Mouse (Mus musculus) urinary bladder, adult 18-20 months (tissue): ENCODE measurements around the gene Catsperg1.
"Not testable (repeated sequence)": the region's sequence is repeated elsewhere in the genome, so short reads cannot be mapped to it uniquely, and the experiment has no call there.

Source experiments
- DNase-seq, 2 experiments: peaks; one replicate each; pipeline ENCODE4 v3.0.0; 2022; ENCODE audit warnings: low spot score in 2 of 2, mixed read lengths in 2 of 2

The Catsperg1 gene

DNA sequence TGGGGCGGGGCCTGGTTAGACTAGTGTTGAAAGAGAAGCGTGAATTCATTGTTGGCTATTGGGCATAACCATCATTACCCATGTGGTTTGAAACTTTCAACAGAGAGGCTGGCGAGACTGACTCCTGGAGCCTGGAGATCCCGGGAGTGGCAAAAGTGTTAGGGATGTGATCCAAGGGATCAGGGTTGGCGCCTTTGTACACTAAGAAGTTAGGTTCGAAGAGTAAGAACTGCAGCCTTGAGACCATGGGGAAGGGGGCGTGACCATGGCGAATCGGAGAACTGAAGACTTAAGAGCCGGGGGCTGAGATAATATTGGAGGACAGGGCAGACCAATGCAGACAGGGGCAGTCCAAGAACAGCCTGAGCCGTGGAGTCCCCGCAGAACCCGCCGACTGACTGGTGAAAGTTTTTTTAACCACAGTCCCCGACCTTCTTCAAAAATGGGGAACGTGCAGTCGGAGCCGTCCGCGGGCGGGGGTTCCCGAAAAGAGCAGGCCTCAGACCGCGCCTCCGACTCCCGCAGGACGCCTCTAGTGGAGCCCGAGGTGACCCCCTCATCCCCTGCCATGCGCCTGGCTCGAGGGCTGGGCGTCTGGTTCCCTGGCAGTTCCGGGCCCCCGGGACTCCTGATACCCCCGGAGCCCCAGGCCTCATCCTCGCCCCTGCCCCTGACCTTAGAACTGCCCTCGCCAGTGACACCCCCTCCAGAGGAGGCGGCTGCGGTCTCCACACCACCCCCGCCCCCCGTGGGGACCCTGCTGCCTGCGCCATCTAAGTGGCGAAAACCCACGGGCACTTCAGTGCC lies 42.9 kb downstream of the Catsperg1 start:
- no peak for DNase-seq

DNA sequence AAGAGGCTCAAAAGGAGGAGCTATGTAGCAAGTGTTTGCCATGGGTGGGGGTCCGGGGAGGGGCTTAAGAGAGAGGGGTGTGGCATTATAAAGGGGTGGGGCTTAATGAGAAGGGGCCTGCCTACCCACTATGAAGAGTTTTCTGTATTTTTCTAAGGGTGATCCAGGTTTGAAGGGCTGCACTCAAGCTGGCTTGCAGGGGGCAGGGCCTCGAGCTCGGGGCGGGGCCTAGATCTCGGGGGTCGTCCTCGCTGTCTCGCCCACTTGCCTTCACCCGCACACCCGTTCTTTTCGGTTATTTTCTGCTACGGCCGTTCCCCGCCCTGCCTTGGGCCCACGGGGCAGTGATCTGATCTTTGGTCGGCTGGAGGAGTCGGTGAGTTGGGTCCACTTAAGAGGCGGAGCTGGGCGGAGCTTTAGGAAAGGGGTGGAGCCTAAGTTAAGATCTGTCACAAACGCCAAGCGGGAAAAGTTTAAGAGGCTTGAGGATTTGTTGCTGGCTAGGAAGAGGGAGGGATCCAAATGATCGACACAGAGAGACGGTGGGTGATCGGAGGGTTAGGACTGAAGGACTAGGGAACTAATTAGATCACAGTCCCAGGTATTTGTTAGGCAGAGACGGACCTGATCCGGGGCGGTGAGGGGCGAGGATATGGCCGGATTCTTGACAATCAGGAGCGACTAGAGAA lies 43.6 kb downstream of the Catsperg1 start, which contains the start of the genes Ggn and Spred3:
Gene Ggn (plus strand): TSS at position 145 of the 689 bp plus-strand sequence.
Gene Spred3 (minus strand): TSS at position 346 of the 689 bp plus-strand sequence.
- DNase-seq, result peak; percentile 69 to 83

DNA sequence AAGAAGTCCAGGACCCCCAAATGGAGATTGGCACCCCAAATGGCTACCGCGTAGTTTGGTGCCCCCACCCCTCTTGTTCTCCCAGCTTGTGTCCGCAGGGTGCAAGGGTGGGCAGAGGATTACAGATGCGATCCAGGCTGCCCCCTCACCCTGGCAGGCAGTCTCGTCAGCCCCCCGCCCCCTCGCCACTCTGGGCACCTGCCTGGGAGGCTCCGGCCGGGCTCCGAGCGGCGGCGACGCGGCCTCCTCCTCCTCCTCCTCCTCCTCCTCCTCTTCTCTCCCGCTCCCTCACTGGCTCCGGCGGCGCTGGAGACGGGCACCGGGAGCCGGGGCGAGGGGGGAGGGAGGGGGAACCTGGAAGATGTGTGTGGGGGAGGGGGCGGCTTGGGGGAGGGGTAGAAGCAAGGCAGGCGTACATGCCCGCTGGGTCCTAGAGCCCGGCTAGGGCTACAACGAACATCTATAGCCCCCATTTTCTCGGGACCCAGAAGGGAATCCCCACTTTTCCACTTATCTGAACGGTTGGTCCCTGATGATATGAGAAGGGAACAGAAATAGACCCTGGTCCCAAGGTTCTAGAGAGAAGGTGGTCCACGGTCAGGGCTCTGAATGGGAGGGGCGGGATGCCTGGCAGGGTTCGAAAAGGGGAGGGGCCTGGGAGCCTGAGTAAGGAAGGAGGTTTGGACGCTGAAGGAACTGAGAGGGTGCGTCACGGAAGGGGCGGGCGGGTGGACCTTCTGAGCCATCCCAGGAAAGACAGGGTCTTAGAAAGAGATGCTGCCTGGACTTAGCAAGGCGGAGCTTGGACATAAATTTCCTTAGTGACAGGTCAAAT lies 44.4 kb downstream of the Catsperg1 start:
- peak; percentile 44 to 72 for DNase-seq

DNA sequence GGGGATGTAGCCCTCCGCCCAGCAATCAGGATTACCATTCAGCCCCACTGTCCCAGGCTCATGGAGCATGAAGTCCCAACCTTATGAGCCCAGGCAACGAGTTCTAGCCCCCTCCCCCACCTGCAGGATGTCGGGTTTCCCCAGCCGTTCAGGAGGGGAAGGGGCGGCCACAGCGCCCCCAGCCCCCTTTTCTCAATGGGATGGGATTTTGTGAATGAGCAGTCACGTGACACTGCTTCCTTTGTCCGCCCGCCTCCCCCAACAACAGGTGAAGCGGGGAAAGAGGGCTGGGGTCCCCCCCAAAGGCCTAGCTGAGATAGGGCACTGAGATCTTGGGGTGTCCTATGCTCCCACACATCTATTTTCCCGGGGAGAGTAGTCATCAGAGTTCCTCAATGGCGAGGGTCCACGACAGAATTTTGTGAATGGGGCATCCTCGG lies 45.0 kb downstream of the Catsperg1 start:
- no peak for DNase-seq

DNA sequence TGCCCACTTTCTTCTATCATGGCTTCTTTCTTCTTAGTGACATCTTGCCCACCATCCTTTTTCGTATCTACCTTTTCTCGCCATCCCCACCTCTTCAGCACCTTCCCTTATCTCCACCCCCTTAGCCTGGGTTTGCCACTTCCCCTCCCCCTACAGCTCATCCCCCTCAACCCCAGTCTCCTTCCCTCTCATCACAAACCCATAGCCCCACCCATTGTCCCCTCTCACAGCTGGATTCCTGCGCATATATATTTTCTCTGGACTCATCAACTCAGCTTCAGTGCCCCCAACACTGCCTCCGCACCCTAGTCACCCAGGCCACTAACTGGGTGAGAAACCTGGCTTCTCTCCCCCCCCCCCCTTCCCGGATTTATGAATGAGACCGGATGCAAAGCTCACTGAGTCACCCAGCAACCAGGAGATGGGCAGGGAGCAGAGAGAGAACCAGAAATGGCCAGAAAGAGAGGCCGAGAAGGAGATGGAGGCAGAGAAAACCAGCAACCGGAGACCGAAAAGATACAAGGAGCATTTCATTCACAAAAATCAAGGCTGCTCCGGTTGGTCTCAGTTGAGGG lies 45.6 kb downstream of the Catsperg1 start:
- no peak for DNase-seq

DNA sequence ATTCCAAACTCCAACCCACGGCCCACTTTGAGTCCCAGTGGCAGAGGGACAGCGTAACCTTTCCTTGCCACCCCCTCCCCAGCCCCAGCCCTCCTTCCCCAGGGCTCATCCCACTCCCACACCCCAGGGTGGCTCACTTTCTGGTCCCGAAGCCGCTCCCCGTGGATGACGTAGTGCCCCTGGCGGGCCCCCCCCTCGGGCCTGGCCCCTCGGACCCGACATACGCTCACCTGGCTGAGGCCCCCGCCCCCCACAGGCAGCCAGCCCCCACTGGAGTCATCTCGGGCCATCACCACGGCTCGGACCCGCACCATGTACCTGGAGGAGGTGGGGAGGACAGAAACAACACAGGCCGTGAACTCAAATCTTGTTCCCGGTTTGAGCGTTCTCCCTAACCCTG lies 46.2 kb downstream of the Catsperg1 start:
- no peak for DNase-seq

DNA sequence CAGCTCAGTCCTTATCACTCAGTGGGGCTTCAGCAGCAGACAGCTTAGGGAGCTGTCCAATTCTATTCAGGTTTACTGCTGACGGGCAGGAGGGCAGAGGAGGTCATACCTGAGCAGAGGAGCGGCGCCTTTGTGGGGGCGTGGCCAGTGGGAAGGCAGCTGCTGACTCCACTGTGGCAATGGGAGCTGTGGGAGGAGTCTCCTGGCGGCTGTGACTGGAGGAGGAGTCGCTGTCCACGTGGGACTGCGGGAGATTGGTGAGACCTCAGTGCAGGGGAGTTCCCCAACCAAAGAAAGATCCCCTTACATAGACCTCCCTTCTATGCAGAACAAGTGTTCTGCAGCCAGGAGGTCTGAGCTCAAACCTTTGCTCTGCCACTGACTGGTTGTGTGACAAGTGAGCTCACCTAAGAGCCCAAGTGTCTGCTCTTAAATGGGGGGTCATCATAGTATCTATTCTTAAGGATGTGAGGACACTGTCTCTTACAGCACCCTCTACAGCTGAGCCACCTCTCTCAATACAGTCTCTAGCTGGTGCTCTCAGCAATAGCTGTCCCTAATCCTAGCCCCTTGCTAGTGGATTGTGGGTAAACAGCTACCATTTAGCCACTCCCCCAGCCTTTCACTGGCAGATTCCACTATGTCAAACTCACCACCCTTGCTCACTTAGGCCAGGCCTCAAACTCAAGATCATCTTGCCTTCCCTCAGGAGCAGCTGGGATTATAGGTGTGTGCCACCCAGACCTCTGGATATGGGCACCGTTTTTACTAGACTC lies 50.9 kb downstream of the Catsperg1 start:
- DNase-seq, result peak in 1 of 2 experiments; percentile 30

DNA sequence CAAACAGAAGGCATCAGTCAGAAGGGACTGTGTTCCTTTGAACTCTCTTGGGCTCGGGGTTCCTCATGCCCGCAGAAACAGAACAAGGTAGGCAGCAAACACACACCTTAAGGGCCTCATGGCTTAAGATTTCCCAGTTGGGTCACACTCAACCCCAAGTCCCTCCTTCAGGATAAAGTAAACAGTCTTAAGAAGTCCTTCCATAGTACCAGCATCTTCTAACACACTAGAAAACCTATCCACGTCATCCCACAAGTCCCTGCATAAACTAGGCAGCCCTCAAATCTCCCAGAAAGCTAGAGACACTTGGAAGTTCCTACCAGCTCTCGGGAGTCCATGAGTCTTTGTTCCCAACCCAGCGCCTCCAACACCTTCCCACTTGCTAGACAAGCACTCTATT lies 51.5 kb downstream of the Catsperg1 start:
- DNase-seq, result no peak

DNA sequence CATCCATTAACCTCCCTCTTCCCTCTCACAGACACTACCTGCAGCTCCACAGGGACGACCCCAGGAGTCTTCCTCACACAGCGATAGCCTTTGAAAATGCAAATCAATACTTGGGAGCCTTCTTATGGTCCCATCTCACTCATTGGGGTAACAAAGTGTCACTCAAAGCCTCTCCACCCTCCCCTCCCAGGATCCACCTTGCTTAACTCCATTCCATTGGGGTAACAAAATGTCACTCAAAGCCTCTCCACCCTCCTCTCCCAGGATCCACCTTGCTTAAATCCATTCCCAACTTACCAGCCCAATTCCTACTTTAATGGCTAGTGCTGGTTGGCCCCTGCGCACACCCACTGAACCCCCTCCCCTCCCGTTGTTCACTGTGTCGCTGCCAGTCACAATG lies 55.6 kb downstream of the Catsperg1 start:
- no peak for DNase-seq

DNA sequence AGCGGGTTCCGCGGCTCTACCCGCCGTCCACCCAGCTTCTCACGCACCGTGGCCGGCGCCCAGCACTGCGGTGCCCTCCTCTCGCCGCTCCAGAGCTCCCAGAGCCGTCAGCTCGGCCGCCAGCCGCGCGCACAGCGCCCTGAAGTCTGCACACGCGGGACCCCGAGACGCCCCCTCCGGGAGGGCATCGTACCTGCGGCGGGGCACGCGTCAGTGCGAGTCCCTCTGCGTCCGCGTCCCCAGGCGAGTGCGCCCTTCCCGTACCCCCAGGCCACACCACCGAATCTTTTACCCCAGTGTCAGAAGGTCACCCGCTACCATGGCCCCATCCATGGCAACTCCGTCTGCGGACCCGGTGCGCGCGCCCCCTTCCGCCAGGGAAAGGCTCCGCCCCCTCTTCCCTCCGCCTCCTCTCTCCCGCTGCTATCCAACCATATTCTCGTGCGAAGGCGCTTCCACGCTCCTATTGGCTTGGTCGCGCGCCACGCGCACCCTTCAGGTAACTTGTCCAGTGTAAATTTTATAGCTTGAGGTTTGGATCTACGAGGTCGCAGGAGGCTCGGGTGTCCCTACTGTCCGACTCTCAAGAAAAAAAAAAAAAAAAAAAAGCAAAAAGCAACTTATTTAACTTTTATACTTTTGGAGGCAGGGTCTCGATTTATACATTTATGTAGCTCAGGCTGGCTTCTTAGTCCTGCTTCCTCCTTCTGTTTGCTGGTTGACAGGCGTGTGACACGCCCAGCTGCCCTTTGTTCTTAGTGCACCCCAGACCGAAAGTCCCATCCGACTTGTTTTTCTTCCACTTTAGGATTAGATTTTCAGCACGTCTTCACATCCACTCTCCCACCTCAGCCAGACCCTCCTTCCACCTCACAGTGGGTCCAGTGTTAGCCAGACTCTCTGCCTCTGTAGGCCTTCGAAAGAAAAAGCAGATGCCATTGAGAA lies 57.7 kb downstream of the Catsperg1 start, which contains the start of gene Fam98c:
Gene Fam98c (minus strand): TSS at position 397 of the 945 bp plus-strand sequence.
- peak; percentile 82 to 86 for DNase-seq

DNA sequence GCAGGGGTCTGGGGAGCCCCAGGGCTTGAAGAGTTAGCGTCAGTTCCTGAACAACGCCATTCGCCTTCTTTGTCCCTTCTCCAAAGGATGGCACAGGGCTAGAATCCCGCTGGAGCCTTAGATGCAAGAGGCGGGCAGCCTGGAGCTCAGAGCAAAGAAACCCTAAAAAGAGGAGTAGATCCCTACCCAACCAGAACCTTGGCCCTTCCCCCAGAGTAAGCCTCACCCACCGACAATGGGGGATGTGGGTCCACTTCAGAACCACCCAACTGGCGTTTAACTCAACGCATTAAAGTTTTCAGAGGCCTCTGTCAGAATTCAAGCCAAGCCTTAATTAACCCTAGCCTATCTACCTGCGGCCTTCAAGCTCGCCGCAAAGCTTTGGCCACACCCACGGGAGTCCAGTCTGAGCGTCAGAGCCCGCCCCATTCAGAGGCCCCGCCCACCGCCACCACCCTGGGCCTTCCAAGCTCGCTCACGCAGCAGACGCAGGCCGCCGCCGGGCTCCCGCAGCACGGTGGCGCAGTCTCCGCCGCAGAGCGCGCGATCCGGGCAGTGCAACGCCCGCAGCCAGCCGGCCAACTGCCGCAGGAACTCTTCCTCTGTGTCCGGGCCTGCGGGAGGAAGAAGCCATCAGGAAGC lies 58.5 kb downstream of the Catsperg1 start:
- DNase-seq, result peak in 1 of 2 experiments; percentile 83

DNA sequence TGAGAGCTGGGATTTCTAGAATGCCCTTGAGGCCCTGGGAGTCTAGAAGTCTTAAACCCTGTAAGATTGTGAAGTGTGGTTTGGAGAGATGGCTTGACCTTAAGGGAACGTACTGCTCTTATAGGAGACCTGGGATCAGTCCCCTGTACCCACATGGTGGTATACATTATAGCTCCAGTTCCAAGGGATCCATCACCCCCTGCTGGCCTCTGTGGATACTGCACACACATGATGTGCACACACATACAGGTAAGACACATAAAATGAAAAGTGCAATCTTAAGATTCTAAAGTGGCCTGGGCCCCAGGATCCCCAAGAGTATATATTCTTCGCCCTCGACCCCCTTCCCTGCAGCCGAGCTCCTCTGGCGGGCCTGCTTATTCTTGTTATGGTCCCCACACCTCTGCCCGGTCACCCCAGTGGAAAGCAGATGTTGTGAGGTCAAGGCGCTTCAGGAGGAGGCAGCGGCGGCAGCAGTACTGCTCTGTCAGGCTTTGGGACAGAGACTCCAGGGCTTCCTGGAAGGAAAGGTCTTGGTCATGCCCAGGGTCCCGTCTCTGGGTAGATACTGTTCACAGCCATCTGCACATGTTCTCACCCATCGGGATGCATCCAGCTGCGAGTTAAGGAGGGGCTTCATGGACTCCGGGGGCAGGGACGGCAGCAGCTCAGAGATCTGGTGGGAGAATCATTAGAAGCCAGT lies 59.7 kb downstream of the Catsperg1 start:
- DNase-seq, result no peak

DNA sequence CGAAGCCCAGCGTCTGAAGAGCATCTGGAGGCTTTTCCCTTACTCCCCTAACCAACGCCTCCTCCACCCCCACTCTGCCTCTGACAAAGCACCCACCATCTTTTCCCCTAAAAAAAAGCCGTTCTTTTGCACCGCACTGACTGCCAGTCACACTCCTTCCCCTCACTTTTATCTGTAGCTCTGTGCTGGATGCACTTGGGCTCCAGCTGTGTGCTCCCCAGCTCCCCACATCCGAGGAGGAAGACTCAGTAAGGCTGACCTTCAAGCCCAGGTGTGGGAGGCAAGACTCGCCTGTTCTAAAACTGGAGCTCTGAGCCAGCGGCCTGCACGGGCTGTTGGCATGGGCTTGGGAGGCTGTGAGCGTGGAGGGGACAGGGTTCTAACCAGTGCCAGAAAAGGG lies 62.3 kb downstream of the Catsperg1 start:
- DNase-seq, result no peak

DNA sequence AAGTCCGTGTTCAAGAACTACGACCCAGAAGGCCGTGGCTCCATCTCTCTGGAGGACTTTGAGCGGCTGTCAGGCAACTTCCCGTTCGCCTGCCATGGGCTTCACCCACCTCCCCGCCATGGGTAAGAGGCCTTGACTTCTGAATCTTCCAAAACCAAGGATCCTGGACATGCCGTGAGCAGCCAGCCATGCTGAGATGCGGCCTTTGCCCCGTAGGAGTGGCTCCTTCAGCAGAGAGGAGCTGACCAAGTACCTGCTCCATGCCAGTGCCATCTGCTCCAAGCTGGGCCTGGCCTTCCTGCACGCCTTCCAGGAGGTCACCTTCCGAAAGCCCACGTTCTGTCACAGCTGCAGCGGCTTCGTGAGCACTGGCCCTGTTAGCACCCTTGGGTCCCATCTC lies 65.1 kb downstream of the Catsperg1 start:
- DNase-seq, result no peak

DNA sequence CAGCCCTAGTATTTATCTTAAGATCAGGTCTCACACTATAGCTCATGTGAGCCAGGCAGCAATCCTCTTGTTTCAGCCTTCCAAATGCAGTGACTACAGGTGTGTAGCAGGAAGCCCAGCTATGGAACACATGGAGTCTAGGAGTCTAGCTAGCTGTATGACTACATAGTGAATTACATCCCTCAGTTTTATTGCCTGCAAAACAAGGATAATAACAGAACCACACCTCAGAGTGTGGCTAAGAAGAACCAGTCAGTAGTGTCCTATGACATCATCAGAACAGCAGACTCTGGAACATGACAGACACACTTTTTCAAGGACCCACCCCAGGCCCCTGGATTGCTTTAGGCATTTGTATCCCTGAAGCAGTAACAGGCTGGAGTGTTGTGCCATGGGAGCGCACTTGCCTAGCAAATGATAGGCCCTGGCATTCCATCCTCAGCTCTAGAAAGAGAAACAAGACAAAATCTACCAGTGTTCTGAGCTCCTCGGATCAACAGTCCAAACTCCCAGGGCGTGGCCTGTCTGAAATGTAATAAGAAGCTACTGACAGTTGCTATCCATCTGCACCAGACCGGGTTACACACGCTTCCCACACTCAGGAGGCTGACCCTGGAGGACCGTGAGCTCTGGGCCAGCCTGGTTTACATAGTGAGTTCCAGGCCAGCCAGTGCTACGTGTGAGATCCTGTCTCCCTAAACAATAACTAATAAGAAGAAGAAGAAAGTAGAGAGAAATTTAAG lies 67.0 kb downstream of the Catsperg1 start:
- DNase-seq, result no peak

DNA sequence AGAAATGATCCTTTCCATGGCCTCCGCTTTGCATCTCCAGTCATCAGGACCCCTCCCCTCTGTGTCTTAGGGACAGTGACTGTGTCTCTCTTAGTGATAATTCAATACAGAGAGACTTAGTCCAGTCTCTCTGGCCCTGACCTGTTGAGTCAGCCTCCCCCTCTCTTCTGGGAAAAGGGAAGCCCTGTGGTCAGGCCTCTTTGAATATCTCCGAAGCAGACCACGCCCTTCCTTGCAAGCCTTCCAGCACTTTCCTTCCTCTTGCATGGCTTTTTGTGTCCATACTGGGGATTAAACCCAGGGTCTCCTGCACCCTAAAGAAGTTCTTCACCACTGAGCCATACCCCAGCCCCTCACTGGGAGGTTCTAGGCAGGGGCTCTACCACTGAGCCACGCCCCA lies 69.8 kb downstream of the Catsperg1 start:
- no peak for DNase-seq

DNA sequence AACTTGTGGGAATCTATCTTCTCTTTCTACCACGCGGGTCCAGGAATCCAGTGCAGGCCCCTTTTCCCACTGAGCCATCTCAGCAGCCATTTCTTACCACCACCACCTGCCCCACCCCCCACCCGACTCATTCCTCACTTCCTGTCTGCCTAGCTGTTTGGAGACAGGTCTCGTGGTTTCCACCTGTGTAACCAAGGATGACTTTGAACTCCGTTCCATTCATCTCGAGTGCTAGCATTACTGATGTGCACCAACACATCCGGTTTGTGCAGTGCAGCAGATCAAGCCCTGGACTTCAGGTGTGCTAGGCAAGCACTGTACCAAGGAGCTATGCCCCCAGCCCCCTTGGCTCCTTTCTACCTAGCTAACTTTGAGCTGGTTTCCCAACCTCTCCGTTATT lies 72.4 kb downstream of the Catsperg1 start:
- DNase-seq, result no peak

DNA sequence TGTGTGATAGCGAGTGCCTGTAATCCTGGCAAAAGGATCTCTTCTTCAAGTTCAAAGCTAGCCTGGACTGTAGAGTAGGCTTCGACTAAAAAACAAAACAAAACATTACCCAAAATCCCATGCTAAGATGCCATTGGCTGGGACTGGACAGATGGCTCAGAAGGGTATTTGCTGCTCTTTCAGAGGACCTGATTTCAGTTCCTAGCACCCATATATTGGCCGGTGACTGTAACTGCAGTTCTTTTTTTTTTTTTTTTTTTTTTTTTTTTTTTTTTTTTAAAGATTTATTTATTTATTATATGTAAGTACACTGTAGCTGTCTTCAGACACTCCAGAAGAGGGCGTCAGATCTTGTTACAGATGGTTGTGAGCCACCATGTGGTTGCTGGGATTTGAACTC lies 74.6 kb downstream of the Catsperg1 start:
- not testable (repeated sequence) for DNase-seq
